Mouse (Mus musculus): ENCODE measurements around the gene Osbpl3. TPM values are rescaled to one million over a fixed set of nuclear protein-coding genes. Genes with fewer than 3 reads are reported as not detected.

Gene Osbpl3
- total RNA-seq, 1 experiment: 9.9 TPM

GRCm38 (mm10) chr6:50462026-50462425, 6.0 kb upstream of the Osbpl3 start:
- in situ Hi-C loops (cut with MboI; ENCODE audit: low sequenced_read_pairs in 2 of 2, unreplicated experiment in 2 of 2): no loop called here
- no peak overlapping the region for H3K9ac ChIP-seq (ENCODE audit: insufficient read depth, low read depth, low read length, poor library complexity, severe bottlenecking)

GRCm38 (mm10) chr6:50461585-50461984, 5.6 kb upstream of the Osbpl3 start:
- in situ Hi-C loops (cut with MboI; ENCODE audit: low sequenced_read_pairs in 2 of 2, unreplicated experiment in 2 of 2): no loop called here

More at GRCm38 (mm10) chr6:50462026-50462425, 6.0 kb upstream of the Osbpl3 start:
- TF ChIP-seq ZC3H11A (IDR thresholded peaks at IDR 0.05; ENCODE audit: borderline replicate concordance, low read depth, low read length) (no peak), HCFC1 (IDR thresholded peaks at IDR 0.05; ENCODE audit: borderline replicate concordance, insufficient read depth, low read length) (no peak)
- Histone ChIP-seq H3K9me3 (ENCODE audit: control insufficient read depth, insufficient read depth, low read depth, low read length) (no peaks in the 10 kb centered on the region), H3K4me1 (ENCODE audit: control insufficient read depth in 2 of 2, insufficient read depth in 2 of 2, low read length in 2 of 2, poor library complexity in 1 of 2) (no peaks in the 10 kb centered on the region), H3K27ac (ENCODE audit: insufficient read depth, low read depth, low read length, poor library complexity, severe bottlenecking) (no peak overlapping the region), H3K4me3 (ENCODE audit: insufficient read depth in 1 of 2, low read depth in 1 of 2, low read length in 2 of 2, poor library complexity in 1 of 2, severe bottlenecking in 1 of 2) (no peak overlapping the region), H3K36me3 (ENCODE audit: control insufficient read depth, insufficient read depth, low read length, poor library complexity, severe bottlenecking) (no peaks in the 10 kb centered on the region)
- DNase-seq (ENCODE audit: low read depth, low spot score): no peak

GRCm38 (mm10) chr6:50460646-50461045, 4.6 kb upstream of the Osbpl3 start:
- DNase-seq (ENCODE audit: low read depth, low spot score): no peak
- Histone ChIP-seq H3K9me3 (ENCODE audit: control insufficient read depth, insufficient read depth, low read depth, low read length) (no peaks in the 10 kb centered on the region), H3K4me3 (ENCODE audit: insufficient read depth in 1 of 2, low read depth in 1 of 2, low read length in 2 of 2, poor library complexity in 1 of 2, severe bottlenecking in 1 of 2) (no peak overlapping the region), H3K36me3 (ENCODE audit: control insufficient read depth, insufficient read depth, low read length, poor library complexity, severe bottlenecking) (no peaks in the 10 kb centered on the region), H3K27ac (ENCODE audit: insufficient read depth, low read depth, low read length, poor library complexity, severe bottlenecking) (no peak overlapping the region), H3K9ac (ENCODE audit: insufficient read depth, low read depth, low read length, poor library complexity, severe bottlenecking) (no peak overlapping the region), H3K4me1 (ENCODE audit: control insufficient read depth in 2 of 2, insufficient read depth in 2 of 2, low read length in 2 of 2, poor library complexity in 1 of 2) (peaks cover 0 to 3% of the 10 kb centered on the region in 2 experiments; a peak in 1 of 4 replicates)
- in situ Hi-C loops (cut with MboI; ENCODE audit: low sequenced_read_pairs in 2 of 2, unreplicated experiment in 2 of 2): no loop called here
- TF ChIP-seq MAFK (IDR thresholded peaks at IDR 0.05; ENCODE audit: insufficient read depth, low read depth, low read length) (no peak), HCFC1 (IDR thresholded peaks at IDR 0.05; ENCODE audit: borderline replicate concordance, insufficient read depth, low read length) (no peak), CHD2 (IDR thresholded peaks at IDR 0.05; ENCODE audit: low read depth, low read length) (no peak), ZC3H11A (IDR thresholded peaks at IDR 0.05; ENCODE audit: borderline replicate concordance, low read depth, low read length) (no peak), ZNF384 (IDR thresholded peaks at IDR 0.05; ENCODE audit: low read depth, low read length) (no peak)

More at GRCm38 (mm10) chr6:50461585-50461984, 5.6 kb upstream of the Osbpl3 start:
- Histone ChIP-seq H3K9ac (ENCODE audit: insufficient read depth, low read depth, low read length, poor library complexity, severe bottlenecking) (no peak overlapping the region), H3K9me3 (ENCODE audit: control insufficient read depth, insufficient read depth, low read depth, low read length) (no peaks in the 10 kb centered on the region), H3K4me3 (ENCODE audit: insufficient read depth in 1 of 2, low read depth in 1 of 2, low read length in 2 of 2, poor library complexity in 1 of 2, severe bottlenecking in 1 of 2) (no peak overlapping the region), H3K4me1 (ENCODE audit: control insufficient read depth in 2 of 2, insufficient read depth in 2 of 2, low read length in 2 of 2, poor library complexity in 1 of 2) (peaks cover 0 to 1% of the 10 kb centered on the region in 2 experiments; a peak in 1 of 4 replicates), H3K36me3 (ENCODE audit: control insufficient read depth, insufficient read depth, low read length, poor library complexity, severe bottlenecking) (no peaks in the 10 kb centered on the region), H3K27ac (ENCODE audit: insufficient read depth, low read depth, low read length, poor library complexity, severe bottlenecking) (no peak overlapping the region)
- TF ChIP-seq HCFC1 (IDR thresholded peaks at IDR 0.05; ENCODE audit: borderline replicate concordance, insufficient read depth, low read length) (no peak), MAFK (IDR thresholded peaks at IDR 0.05; ENCODE audit: insufficient read depth, low read depth, low read length) (no peak), ZNF384 (IDR thresholded peaks at IDR 0.05; ENCODE audit: low read depth, low read length) (no peak), ZC3H11A (IDR thresholded peaks at IDR 0.05; ENCODE audit: borderline replicate concordance, low read depth, low read length) (no peak), CHD2 (IDR thresholded peaks at IDR 0.05; ENCODE audit: low read depth, low read length) (no peak)
- no peak for DNase-seq (ENCODE audit: low read depth, low spot score)

- in situ Hi-C loops (cut with MboI; ENCODE audit: low sequenced_read_pairs in 2 of 2, unreplicated experiment in 2 of 2): no loop called here
Observed at GRCm38 (mm10) chr6:50460246-50460645, 4.2 kb upstream of the Osbpl3 start.

GRCm38 (mm10) chr6:50459271-50459670, 3.3 kb upstream of the Osbpl3 start:
- no peak for TF ChIP-seq ZNF384 (IDR thresholded peaks at IDR 0.05; ENCODE audit: low read depth, low read length)
- no peak for TF ChIP-seq CHD2 (IDR thresholded peaks at IDR 0.05; ENCODE audit: low read depth, low read length)
- no peak for TF ChIP-seq HCFC1 (IDR thresholded peaks at IDR 0.05; ENCODE audit: borderline replicate concordance, insufficient read depth, low read length)
- TF ChIP-seq MAFK (IDR thresholded peaks at IDR 0.05; ENCODE audit: insufficient read depth, low read depth, low read length): no peak
- Histone ChIP-seq H3K4me3 (ENCODE audit: insufficient read depth in 1 of 2, low read depth in 1 of 2, low read length in 2 of 2, poor library complexity in 1 of 2, severe bottlenecking in 1 of 2) (no peak overlapping the region), H3K4me1 (ENCODE audit: control insufficient read depth in 2 of 2, insufficient read depth in 2 of 2, low read length in 2 of 2, poor library complexity in 1 of 2) (peaks cover 0 to 3% of the 10 kb centered on the region in 2 experiments; a peak in 1 of 4 replicates), H3K36me3 (ENCODE audit: control insufficient read depth, insufficient read depth, low read length, poor library complexity, severe bottlenecking) (no peaks in the 10 kb centered on the region), H3K9ac (ENCODE audit: insufficient read depth, low read depth, low read length, poor library complexity, severe bottlenecking) (no peak overlapping the region), H3K9me3 (ENCODE audit: control insufficient read depth, insufficient read depth, low read depth, low read length) (no peaks in the 10 kb centered on the region), H3K27ac (ENCODE audit: insufficient read depth, low read depth, low read length, poor library complexity, severe bottlenecking) (no peak overlapping the region)
- DNase-seq (ENCODE audit: low read depth, low spot score): no peak
- in situ Hi-C loops (cut with MboI; ENCODE audit: low sequenced_read_pairs in 2 of 2, unreplicated experiment in 2 of 2): no loop called here

More at GRCm38 (mm10) chr6:50460246-50460645, 4.2 kb upstream of the Osbpl3 start:
- DNase-seq (ENCODE audit: low read depth, low spot score): no peak
- TF ChIP-seq ZNF384 (IDR thresholded peaks at IDR 0.05; ENCODE audit: low read depth, low read length): no peak
- TF ChIP-seq HCFC1 (IDR thresholded peaks at IDR 0.05; ENCODE audit: borderline replicate concordance, insufficient read depth, low read length): no peak
- no peak for TF ChIP-seq ZC3H11A (IDR thresholded peaks at IDR 0.05; ENCODE audit: borderline replicate concordance, low read depth, low read length)
- H3K4me1 ChIP-seq (ENCODE audit: control insufficient read depth in 2 of 2, insufficient read depth in 2 of 2, low read length in 2 of 2, poor library complexity in 1 of 2): peaks cover 0 to 3% of the 10 kb centered on the region in 2 experiments; a peak in 1 of 4 replicates
- H3K27ac ChIP-seq (ENCODE audit: insufficient read depth, low read depth, low read length, poor library complexity, severe bottlenecking): no peak overlapping the region
- H3K36me3 ChIP-seq (ENCODE audit: control insufficient read depth, insufficient read depth, low read length, poor library complexity, severe bottlenecking): no peaks in the 10 kb centered on the region
- no peak overlapping the region for H3K4me3 ChIP-seq (ENCODE audit: insufficient read depth in 1 of 2, low read depth in 1 of 2, low read length in 2 of 2, poor library complexity in 1 of 2, severe bottlenecking in 1 of 2)
- no peak overlapping the region for H3K9ac ChIP-seq (ENCODE audit: insufficient read depth, low read depth, low read length, poor library complexity, severe bottlenecking)
- no peaks in the 10 kb centered on the region for H3K9me3 ChIP-seq (ENCODE audit: control insufficient read depth, insufficient read depth, low read depth, low read length)
